Mouse (Mus musculus) MEL (cell line): ENCODE data around the gene Manba. TPM values are rescaled to one million over a fixed set of nuclear protein-coding genes. Genes with fewer than 3 reads are reported as not detected.

Source experiments
- DNase-seq: peaks from one replicate; pipeline ENCODE4 v3.0.0; 2011; ENCODE audit warnings: low read depth, low spot score
- H3K27ac ChIP-seq: 2 replicates; pipeline ENCODE4 v1.5.1; 2012; ENCODE audit warnings: low read depth, mild to moderate bottlenecking, control low read depth, low read length, moderate library complexity; ENCODE audit not compliant: control insufficient read depth
- H3K27me3 ChIP-seq, 2 experiments: fragments of 150-350 bp in 1 of 2; sonication (generic) in 1 of 2; 2 replicates each; pipeline ENCODE4 v1.6.1; 2012; ENCODE audit warnings: low read length in 2 of 2, mild to moderate bottlenecking in 2 of 2, improper control_type of control experiment in 1 of 2, moderate library complexity in 1 of 2; ENCODE audit not compliant: insufficient read depth in 2 of 2, control insufficient read depth in 1 of 2
- H3K36me3 ChIP-seq, 2 experiments: 2 replicates each; pipeline ENCODE4 v1.6.1; 2012 to 2014; ENCODE audit warnings: low read length in 2 of 2, improper control_type of control experiment in 1 of 2, inconsistent platforms in 1 of 2, mild to moderate bottlenecking in 1 of 2; ENCODE audit not compliant: insufficient read depth in 2 of 2, control insufficient read depth in 1 of 2
- H3K4me1 ChIP-seq, 2 experiments: fragments of 150-350 bp in 1 of 2; sonication (generic) in 1 of 2; 2 replicates each; pipeline ENCODE4 v1.6.1; 2012; ENCODE audit warnings: low read length in 2 of 2, improper control_type of control experiment in 1 of 2, mild to moderate bottlenecking in 1 of 2; ENCODE audit not compliant: insufficient read depth in 2 of 2, control insufficient read depth in 1 of 2
- H3K4me3 ChIP-seq, 2 experiments: fragments of 150-350 bp in 1 of 2; sonication (generic) in 1 of 2; 2 replicates each; pipeline ENCODE4 v1.5.1; 2012; ENCODE audit warnings: low read depth in 2 of 2, low read length in 2 of 2, mild to moderate bottlenecking in 2 of 2, moderate library complexity in 2 of 2, control low read depth in 1 of 2, improper control_type of control experiment in 1 of 2; ENCODE audit not compliant: control insufficient read depth in 1 of 2, insufficient read depth in 1 of 2
- H3K79me2 ChIP-seq: 2 replicates; pipeline ENCODE4 v1.6.1; 2012; ENCODE audit warnings: mild to moderate bottlenecking, low read length, moderate library complexity; ENCODE audit not compliant: control insufficient read depth, poor library complexity, insufficient read depth
- H3K9ac ChIP-seq: 2 replicates; pipeline ENCODE4 v1.6.1; 2012; ENCODE audit warnings: low read depth, mild to moderate bottlenecking, control low read depth, low read length, moderate library complexity; ENCODE audit not compliant: control insufficient read depth, poor library complexity, severe bottlenecking
- H3K9me3 ChIP-seq: fragments of 150-350 bp; sonication (generic); replicated peaks from 2 replicates; pipeline ENCODE4 v1.6.1; 2012; ENCODE audit warnings: mild to moderate bottlenecking, low read length, improper control_type of control experiment, moderate library complexity; ENCODE audit not compliant: insufficient read depth
- E2F4 ChIP-seq: IDR thresholded peaks from 2 replicates; pipeline ENCODE4 v1.6.1; 2011; ENCODE audit warnings: low read depth, low read length, improper control_type of control experiment, borderline replicate concordance
- ELF1 ChIP-seq: IDR thresholded peaks from 2 replicates; pipeline ENCODE4 v1.6.1; 2014; ENCODE audit warnings: low read depth, mild to moderate bottlenecking, inconsistent platforms, low read length, improper control_type of control experiment, moderate library complexity
- ETS1 ChIP-seq: IDR thresholded peaks from 2 replicates; pipeline ENCODE4 v1.6.1; 2012; ENCODE audit warnings: low read depth, mild to moderate bottlenecking, inconsistent platforms, low read length, improper control_type of control experiment, moderate library complexity
- GABPA ChIP-seq: IDR thresholded peaks from 2 replicates; pipeline ENCODE4 v1.6.1; 2012; ENCODE audit warnings: low read depth, mild to moderate bottlenecking, inconsistent platforms, low read length, improper control_type of control experiment, moderate library complexity
- GATA1 ChIP-seq: IDR thresholded peaks from 2 replicates; pipeline ENCODE4 v1.6.1; 2011; ENCODE audit warnings: low read depth, low read length, improper control_type of control experiment
- HCFC1 ChIP-seq: IDR thresholded peaks from 2 replicates; pipeline ENCODE4 v1.6.1; 2012; ENCODE audit warnings: low read depth, mild to moderate bottlenecking, inconsistent platforms, low read length, improper control_type of control experiment, moderate library complexity
- MAZ ChIP-seq: IDR thresholded peaks from 2 replicates; pipeline ENCODE4 v1.6.1; 2012; ENCODE audit warnings: low read depth, mild to moderate bottlenecking, inconsistent platforms, low read length, improper control_type of control experiment
- MXI1 ChIP-seq: IDR thresholded peaks from 2 replicates; pipeline ENCODE4 v1.6.1; 2011; ENCODE audit warnings: mild to moderate bottlenecking, low read depth, low read length, improper control_type of control experiment
- MYB ChIP-seq: IDR thresholded peaks from 2 replicates; pipeline ENCODE4 v1.6.1; 2011; ENCODE audit warnings: mild to moderate bottlenecking, low read depth, low read length, improper control_type of control experiment
- MYC ChIP-seq: IDR thresholded peaks from 2 replicates; pipeline ENCODE4 v1.6.1; 2011; ENCODE audit warnings: low read depth, mild to moderate bottlenecking, low read length, improper control_type of control experiment, moderate library complexity
- NRF1 ChIP-seq: IDR thresholded peaks from 2 replicates; pipeline ENCODE4 v1.6.1; 2014; ENCODE audit warnings: low read depth, mild to moderate bottlenecking, inconsistent platforms, low read length, improper control_type of control experiment, moderate library complexity; ENCODE audit not compliant: poor library complexity, insufficient read depth, severe bottlenecking
- RCOR1 ChIP-seq: IDR thresholded peaks from 2 replicates; pipeline ENCODE4 v1.6.1; 2012; ENCODE audit warnings: low read depth, mild to moderate bottlenecking, inconsistent platforms, low read length, improper control_type of control experiment
- SIN3A ChIP-seq: IDR thresholded peaks from 2 replicates; pipeline ENCODE4 v1.6.1; 2012; ENCODE audit warnings: low read length, improper control_type of control experiment, inconsistent platforms
- TBP ChIP-seq: IDR thresholded peaks from 2 replicates; pipeline ENCODE4 v1.8.0; 2011; ENCODE audit warnings: low read depth, low read length, improper control_type of control experiment
- TCF12 ChIP-seq: IDR thresholded peaks from 2 replicates; pipeline ENCODE4 v1.6.1; 2014; ENCODE audit warnings: low read depth, mild to moderate bottlenecking, inconsistent platforms, low read length, improper control_type of control experiment, moderate library complexity
- UBTF ChIP-seq: IDR thresholded peaks from 2 replicates; pipeline ENCODE4 v1.6.1; 2012; ENCODE audit warnings: low read depth, mild to moderate bottlenecking, inconsistent platforms, low read length, improper control_type of control experiment, moderate library complexity, borderline replicate concordance; ENCODE audit not compliant: insufficient read depth
- ZC3H11A ChIP-seq: IDR thresholded peaks from 2 replicates; pipeline ENCODE4 v1.6.1; 2012; ENCODE audit warnings: low read depth, mild to moderate bottlenecking, inconsistent platforms, low read length, improper control_type of control experiment
- ZNF384 ChIP-seq: IDR thresholded peaks from 2 replicates; pipeline ENCODE4 v1.6.1; 2012; ENCODE audit warnings: low read depth, mild to moderate bottlenecking, inconsistent platforms, low read length, improper control_type of control experiment
- polyA plus RNA-seq, 2 experiments: library from polyadenylated mRNA; stranded (reverse) in 1 of 2; unstranded in 1 of 2; fragments of >175 nt in 1 of 2; fragments of >200 nt in 1 of 2; gene quantifications; 2 replicates each; pipeline versions ENCODE4 v1.2.1 to v1.2.4; 2012; ENCODE audit warnings: low replicate concordance in 2 of 2, low read depth in 1 of 2; ENCODE audit not compliant: insufficient read length in 2 of 2, insufficient read depth in 1 of 2, missing spikeins in 1 of 2
- total RNA-seq: library from RNA; depleted of rRNA; stranded (reverse); fragments of 300-350 nt; gene quantifications from 2 replicates; pipeline ENCODE4 v1.2.3, GENCODE M21; 2012

Manba gene
- total and polyA plus RNA-seq, 3 experiments: 8.1 to 10.6 TPM; not detected in 1

GRCm38 (mm10) chr3:135585482-135585881 lies 100.1 kb downstream of the Manba start:
- Histone ChIP-seq H3K27me3 (no peaks in the 10 kb centered on the region), H3K79me2 (no peaks in the 10 kb centered on the region), H3K4me3 (no peak overlapping the region), H3K27ac (no peak overlapping the region), H3K9ac (no peak overlapping the region), H3K4me1 (peaks cover 0 to 8% of the 10 kb centered on the region in 2 experiments; a peak in 2 of 4 replicates), H3K36me3 (peaks cover 0 to 11% of the 10 kb centered on the region in 2 experiments; a peak in 2 of 4 replicates), H3K9me3 (no peaks in the 10 kb centered on the region)
- 0 out of 2 replicates have a peak, but pooled peaks have one; percentile 24 for TF ChIP-seq MYB
- no peak for TF ChIP-seq SIN3A
- TF ChIP-seq GATA1: no peak
- no peak for TF ChIP-seq TBP
- DNase-seq: peak; percentile 71

- Histone ChIP-seq H3K36me3 (peaks cover 0 to 15% of the 10 kb centered on the region in 2 experiments; a peak in 2 of 4 replicates), H3K27me3 (no peaks in the 10 kb centered on the region), H3K9ac (no peak overlapping the region), H3K79me2 (no peaks in the 10 kb centered on the region), H3K9me3 (no peaks in the 10 kb centered on the region), H3K4me3 (no peak overlapping the region), H3K4me1 (peaks cover 4 to 12% of the 10 kb centered on the region in 2 experiments; a peak in 3 of 4 replicates), H3K27ac (no peak overlapping the region)
- no peak for DNase-seq
- no peak for TF ChIP-seq MYC
- peak; percentile 27; the same call in 1 of the 2 replicates for TF ChIP-seq ZNF384
Observed at GRCm38 (mm10) chr3:135586060-135586459, 100.6 kb downstream of the Manba start.

- peaks cover 0 to 15% of the 10 kb centered on the region in 2 experiments; a peak in 2 of 4 replicates for H3K36me3 ChIP-seq
- no peak for TF ChIP-seq GABPA
- TF ChIP-seq ELF1: no peak
- TF ChIP-seq MAZ: no peak
- TF ChIP-seq ZC3H11A: no peak
- no peak for TF ChIP-seq UBTF
- no peak for TF ChIP-seq MYC
- TF ChIP-seq MXI1: no peak
- no peak for TF ChIP-seq RCOR1
- no peak for TF ChIP-seq HCFC1
- TF ChIP-seq TCF12: no peak
- no peak for TF ChIP-seq NRF1
- TF ChIP-seq TBP: no peak
- no peak for TF ChIP-seq SIN3A
- TF ChIP-seq ETS1: no peak
- TF ChIP-seq E2F4: no peak
- no peak overlapping the region for H3K27ac ChIP-seq
- H3K4me1 ChIP-seq: peaks cover 4 to 12% of the 10 kb centered on the region in 2 experiments; a peak in 3 of 4 replicates
- H3K9ac ChIP-seq: no peak overlapping the region
- no peaks in the 10 kb centered on the region for H3K27me3 ChIP-seq
- no peak overlapping the region for H3K4me3 ChIP-seq
- H3K9me3 ChIP-seq: no peaks in the 10 kb centered on the region
- H3K79me2 ChIP-seq: no peaks in the 10 kb centered on the region
- peak; percentile 61 for DNase-seq
Observed at GRCm38 (mm10) chr3:135586471-135586880, 101.1 kb downstream of the Manba start.
